Mouse (Mus musculus) CD4-positive, CD25-positive, alpha-beta regulatory T cell, adult 4 months (primary cell): ENCODE data around the gene Btbd6. TPM values are rescaled to one million over a fixed set of nuclear protein-coding genes. Genes with fewer than 3 reads are reported as not detected.

ENCODE experiments used
- ATAC-seq: one replicate; pipeline ENCODE4 v1.8.0; 2017
- polyA plus RNA-seq, 2 experiments: library from polyadenylated mRNA; unstranded; fragments of 100-300 nt; shearing (Covaris generic); gene quantifications; one replicate each; pipeline ENCODE4 v1.2.1; 2017

The Btbd6 gene
- 1 to 10 TPM; 7.8 to 8.7 TPM for polyA plus RNA-seq

GRCm38 (mm10) chr12:112976371-112977073 lies at the start of gene Btbd6:
Btbd6 (plus strand) TSS chr12:112976482.
- ATAC-seq, result peak; percentile 97

DNA sequence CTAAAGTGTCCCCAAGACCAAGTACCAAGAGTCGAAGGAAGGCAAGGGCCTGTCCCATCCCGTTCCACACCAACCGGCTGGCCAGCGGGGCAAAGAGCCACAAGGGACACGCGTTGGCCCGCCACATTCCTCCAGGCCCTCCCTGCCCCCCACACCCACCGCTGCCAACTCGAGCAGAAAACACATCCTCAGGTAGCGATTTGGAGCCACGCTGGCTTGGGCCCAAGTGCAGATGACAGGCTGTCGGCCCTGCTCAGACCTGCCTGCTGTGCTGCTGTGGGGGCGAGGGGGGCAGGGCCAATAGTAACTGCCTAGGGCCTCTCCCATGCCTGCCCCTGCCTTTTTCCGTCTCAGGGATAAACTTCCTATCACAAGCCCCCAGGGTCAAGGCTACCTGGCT lies 49.0 kb upstream of the Btbd6 start:
- no peak for ATAC-seq

- ATAC-seq, result no peak
Observed at GRCm38 (mm10) chr12:112928401-112929241, 47.7 kb upstream of the Btbd6 start.

DNA sequence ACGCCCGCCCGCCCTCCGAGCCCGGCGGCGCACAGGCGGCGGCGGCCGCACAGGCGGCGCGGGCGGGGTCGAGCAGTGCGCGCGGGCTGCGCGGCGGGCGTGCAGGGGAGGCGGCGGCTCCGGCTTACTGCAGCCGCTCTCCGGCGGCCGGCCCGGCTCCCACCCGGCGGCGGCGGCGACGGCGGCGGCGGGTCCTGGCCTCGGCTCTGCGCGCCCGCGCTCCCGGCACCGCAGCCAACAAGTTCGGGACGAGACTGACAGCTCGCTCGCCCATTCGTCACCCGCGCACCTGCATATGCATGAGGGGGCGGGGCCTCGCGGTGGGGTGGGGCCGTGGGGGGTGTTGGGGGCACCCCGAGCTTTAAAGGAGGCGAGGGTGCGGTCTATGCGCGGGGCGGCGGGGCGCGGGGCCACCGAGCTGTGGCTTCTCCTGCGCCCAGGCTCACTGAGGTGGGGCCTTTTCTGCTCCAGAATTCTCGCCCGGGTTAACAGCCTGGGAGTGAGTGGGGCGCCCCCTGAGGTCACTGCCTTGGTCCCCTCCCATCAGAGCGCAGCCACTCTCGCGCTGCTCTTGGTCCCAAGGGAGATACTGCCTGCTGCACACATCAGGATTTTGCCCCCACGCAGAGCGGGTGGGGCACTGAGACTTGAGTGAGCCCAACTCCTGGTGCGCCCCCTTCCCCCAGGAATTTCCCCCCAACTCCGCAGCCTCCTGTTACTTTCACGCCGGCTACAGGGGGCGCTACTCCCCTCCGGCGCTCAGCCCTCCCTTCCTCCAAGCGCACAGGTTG lies 46.5 kb upstream of the Btbd6 start, which contains the start of gene Jag2:
Gene Jag2, minus strand, starts transcription at position 215 of the 791 bp plus-strand sequence.
- no peak for ATAC-seq

GRCm38 (mm10) chr12:112932647-112933046 lies 43.6 kb upstream of the Btbd6 start:
- ATAC-seq, result no peak

GRCm38 (mm10) chr12:112937906-112938305 lies 38.4 kb upstream of the Btbd6 start:
- ATAC-seq, result no peak

- ATAC-seq, result no peak
Observed at GRCm38 (mm10) chr12:112938366-112938765, 37.9 kb upstream of the Btbd6 start.

DNA sequence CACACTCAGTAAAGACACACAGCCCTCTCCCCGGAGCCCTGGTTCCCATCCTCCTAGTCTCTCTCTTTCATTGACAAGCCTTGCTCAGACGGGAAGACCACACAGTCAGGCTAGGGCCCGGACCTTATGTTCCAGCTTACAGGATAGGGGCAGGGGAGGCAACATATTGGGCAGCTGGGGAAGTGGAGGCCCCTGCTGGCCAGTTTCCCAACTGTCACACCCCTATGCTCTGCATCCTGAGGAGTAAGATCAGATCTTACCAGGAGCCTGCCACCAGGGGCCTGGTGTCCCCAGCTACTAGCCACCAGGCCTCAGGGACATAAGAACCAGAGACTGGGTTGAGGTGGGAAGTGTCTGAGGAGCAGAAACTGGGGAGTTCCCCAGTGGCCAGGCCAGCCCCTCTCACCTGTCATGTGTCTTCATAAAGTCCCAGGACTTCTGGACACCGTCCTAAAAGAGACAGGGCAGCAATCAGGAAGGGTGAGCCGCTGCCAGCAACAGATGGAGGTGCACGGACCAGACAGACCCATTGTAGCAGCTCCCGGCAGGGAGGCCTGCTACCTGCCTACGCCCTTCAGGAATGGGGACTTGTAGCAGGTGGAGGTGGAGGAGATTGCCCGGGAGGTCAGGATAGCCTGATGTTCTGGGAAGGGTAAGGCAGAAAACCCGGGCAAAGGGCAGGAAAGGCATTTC lies 37.3 kb upstream of the Btbd6 start:
- no peak for ATAC-seq

- no peak for ATAC-seq
Observed at GRCm38 (mm10) chr12:112940238-112940637, 36.0 kb upstream of the Btbd6 start.

- ATAC-seq, result no peak
Observed at GRCm38 (mm10) chr12:112940710-112941109, 35.6 kb upstream of the Btbd6 start.

GRCm38 (mm10) chr12:112941156-112941775 lies 35.0 kb upstream of the Btbd6 start:
- no peak for ATAC-seq

DNA sequence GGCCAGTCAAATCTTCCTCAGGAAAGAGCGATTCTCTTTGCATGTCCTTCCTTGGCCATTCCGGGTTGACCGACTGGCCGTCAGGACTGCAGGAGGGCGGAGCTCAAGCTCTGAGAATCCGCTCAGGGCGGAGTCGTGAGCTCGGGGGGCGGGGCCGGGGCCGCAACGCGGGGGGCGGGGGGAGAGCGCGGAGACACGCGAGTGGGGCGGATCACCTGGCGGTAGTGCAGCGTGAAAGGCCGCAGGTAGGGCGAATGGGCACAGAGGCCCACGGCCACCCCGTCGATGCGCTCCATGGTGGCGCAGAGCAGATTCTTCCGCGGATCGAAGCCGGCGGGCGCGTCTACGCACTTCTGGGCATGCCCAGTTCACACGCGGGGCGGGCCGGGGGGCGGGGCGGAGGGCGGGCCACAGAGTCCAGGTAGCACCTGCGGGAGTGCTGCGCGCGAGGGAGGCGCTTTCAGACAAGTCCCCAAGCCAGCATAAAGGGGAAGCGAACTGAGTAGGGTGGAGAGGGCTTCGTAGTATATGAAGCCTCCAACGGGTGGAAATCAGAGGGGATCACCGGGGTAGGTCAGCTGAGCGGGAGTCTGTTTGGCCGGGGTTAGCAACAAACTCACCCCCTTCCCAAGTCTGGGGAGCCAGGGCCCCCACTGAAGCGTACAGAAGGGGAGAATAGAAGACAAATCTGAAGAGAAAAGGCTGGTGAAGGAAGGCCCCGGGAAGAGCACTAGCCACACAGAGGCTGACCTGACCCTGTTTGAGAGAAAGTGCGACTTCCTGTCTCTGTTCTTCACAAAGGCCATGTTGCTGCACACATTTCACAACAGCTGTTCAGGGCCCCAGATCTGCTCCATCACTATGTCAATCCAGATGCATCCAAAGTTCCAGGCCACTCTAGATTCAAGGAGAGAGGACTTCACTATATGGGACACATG lies 34.2 kb upstream of the Btbd6 start, which contains the start of gene Nudt14:
Gene Nudt14, minus strand, starts transcription at position 349 of the 938 bp plus-strand sequence.
- ATAC-seq, result peak; percentile 88

DNA sequence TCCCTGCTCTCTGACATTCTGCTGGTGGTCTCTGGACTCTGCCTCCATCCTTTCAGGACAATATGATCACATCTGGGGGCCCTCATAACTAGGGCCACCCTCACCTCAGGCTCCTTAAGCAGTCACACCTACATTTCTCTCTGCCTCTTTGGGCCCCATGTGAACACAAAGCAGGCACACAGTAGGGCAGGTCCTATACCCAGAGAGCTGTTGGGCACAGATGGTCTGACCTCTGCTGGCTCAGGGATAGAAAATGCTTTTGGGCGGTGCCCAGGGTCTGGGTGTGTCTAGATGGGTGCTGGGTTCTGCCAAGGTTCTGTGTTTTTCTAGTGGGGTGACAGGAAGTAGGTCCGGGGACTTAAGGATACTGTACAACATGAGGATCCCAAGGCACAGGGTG lies 32.6 kb upstream of the Btbd6 start:
- no peak for ATAC-seq

- ATAC-seq, result peak; percentile 38
Observed at GRCm38 (mm10) chr12:112947307-112947706, 29.0 kb upstream of the Btbd6 start.

- ATAC-seq, result peak; percentile 85
Observed at GRCm38 (mm10) chr12:112950040-112950760, 26.1 kb upstream of the Btbd6 start.

DNA sequence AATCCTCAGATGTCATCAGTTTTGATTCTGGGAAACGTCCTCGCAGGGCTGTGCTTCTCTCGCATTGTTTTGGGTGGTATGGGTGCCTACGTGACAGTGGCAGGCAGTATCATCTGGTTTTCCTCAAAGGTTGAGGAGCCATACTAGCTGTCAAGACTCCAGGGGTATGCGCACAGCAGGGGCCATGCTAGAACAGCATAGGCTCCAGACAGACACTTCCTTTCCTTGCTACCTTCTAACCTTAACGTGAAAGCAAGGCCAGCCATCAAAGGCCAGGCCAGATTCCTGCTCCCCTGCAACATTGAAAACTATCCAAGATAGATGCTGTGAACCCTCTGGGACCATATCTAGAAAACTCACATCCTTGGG lies 25.5 kb upstream of the Btbd6 start:
- peak; percentile 10 for ATAC-seq

DNA sequence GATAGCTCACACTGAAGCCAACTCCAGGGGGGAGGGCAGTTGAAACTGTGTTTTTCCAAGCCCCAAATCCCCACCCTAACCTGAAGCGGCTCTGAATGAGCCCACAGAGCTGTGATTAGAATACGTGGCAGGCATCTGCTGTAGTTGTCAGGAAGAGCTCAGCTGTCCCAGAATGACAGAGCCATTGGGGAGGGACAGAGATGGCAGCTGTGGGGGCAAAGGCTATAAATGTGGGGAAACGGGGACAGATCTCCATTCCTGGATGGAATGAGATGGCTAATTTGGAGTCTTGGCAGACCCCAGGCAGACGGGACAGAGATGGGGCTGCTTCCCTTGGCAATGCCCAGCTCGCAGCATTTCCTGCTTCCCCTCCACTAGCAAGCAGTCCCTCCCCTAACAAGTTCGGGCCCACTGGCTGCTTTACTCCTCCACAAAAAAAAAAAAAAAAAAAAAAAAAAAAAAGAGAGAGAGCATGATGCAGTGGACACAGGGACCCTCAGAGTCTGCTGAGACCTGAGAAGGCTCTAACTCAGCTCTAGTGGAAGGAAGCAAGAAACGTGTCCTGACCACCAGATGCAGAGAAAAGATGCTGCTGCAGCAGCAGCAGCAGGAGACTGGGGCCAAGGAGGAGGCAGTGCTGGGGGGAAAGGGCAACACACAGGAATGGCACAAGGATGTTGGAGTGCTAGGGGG lies 25.0 kb upstream of the Btbd6 start:
- ATAC-seq, result no peak

GRCm38 (mm10) chr12:112952433-112952832 lies 23.8 kb upstream of the Btbd6 start:
- ATAC-seq, result no peak

DNA sequence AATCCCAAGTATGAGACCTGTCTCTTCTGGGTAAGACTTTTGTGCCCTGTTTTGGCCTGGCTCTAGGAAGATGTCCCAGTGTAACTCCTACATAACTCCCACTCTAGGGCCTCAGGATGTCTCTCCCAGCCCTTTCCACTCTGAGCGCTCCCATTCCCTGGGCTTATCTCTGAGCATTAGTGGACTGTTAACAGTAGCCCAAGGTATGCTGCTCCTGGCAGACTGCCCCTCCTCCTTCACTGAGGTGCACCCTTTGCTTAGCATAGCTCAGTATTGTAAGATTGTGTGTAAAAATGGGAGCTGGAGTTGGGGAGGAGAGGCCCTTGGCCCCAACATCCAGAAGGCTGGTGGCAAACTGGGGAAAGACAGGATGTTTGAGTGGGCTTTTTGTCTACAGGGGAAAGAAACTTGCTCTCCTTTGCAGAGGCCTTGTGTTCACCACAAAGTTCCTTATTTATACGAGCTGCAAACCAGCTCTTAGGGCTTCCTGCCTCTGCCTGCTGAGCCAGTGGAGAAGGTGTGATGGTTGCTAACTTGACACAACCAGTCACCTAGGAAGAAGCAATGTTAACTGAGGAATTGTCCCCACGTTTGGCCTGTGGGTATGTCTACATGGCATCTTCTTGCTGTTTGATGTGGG lies 23.2 kb upstream of the Btbd6 start:
- no peak for ATAC-seq
